Mouse (Mus musculus): ENCODE data around the gene Pitpnm2.

The Pitpnm2 gene

GRCm38 (mm10) chr5:124173012-124173985, 76.3 kb downstream of the Pitpnm2 start:
- no peak for DNase-seq

DNA sequence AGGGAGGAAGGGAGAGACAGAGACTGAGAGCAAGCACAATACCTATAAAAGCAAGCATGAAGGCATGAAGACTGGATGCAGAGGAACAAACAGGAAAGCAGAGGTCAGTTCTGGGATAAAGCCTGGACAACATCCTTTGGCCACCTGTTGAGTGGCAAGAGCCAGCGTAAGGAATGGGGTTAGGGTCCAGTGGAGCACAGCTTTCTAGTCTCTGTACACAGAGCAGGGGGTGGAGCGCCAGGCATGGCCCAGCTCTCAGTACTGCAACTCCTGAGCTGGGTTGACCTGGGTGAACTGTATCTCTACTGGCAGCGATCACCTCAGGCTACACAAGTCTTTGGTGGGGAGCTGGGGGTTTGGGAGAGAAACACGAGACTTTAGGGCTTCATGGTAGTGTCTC, 77.3 kb downstream of the Pitpnm2 start:
- no peak for DNase-seq

GRCm38 (mm10) chr5:124171781-124172180, 77.8 kb downstream of the Pitpnm2 start:
- no peak for DNase-seq

DNA sequence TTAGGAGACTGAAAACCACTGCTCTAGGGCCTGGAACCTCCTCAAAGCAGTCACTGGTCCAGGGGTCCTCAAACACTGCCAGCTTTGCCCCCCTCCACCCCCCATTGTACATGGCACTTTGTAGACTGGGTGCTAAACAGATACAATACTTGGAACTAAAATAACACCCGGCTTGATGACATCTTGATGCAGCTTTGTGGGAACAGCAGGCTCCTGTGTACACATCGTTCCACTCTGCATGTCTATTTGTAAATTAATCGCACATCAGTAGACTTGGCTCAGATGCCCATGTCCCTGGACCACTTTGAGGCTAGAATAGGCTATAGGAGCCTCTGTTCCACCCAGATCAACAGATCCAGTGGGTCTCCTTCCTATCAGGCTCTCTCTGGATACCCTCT, 80.3 kb downstream of the Pitpnm2 start:
- no peak for DNase-seq

DNA sequence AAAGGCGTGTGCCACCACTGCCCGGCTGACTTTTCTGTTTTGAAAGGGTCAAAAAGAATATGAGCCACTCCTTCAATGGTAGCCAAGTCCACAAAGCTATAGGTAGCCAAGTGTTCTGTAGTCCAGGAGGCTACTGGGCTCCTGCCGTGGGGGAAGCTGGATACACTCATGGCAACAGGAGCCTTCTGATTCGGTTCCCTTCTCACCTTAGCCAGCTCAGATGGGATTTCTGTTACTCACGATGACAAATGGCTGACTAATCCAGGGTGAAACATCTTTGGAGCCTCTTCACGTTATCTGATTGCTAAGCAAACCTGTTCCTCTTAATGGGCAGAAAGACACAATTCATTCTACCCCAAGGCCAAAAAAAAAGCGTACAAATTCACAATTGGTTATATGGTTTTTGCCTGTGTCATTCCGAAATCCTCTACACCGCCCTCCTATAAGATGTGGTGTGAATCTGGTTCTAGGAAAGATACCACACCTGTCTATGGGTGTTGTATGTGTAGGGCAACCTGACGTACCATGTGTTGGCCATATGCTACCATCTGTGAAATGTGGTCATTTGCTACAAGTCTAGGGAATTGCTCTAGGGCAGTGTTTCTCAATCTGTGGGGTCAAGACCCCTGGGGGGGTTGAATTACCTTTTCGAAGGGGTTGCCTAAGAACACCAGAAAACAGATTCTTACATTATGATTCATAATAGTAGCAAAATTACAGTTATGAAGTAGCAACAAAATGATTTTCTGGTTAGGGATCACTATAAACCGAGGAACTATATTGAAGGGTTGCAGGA, 80.9 kb downstream of the Pitpnm2 start:
- DNase-seq, result no peak

DNA sequence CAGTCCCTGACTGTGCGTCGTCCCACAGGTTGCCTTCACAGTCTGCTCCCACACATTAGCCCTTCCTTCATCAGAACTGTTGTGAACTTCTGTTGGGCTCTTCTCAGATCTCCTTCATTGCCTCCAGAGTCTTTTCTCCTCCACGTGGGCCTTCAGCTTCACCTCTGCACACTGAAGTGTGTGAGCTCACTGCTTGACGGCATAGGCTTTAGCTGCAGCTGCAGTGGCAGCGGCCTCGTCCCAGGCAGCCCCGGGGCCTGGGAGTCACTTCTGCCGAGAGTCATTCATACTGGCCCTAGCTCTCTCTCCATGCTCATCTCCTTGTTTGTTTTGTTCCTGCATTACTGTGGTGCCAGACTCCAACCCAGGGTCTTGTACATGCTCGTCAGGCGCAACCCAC, 81.9 kb downstream of the Pitpnm2 start:
- no peak for DNase-seq

DNA sequence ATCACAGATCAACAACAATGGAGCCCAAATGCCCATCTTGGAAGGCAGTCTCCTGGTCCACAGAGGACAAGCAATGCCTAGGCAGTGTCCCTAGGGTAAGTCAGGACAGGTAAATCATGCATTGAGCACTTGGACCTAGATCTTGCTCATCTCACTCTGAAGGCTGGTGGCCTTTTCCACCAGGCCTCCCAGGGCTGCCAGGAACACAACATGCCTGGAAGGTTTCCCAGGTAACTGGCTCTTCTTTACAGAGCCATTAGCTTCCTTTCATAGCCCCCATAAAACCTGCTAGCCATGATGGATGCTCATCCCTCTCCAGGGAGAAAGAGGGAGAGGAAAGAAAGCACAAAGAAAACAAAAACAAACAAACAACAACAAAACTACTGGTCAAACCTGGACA, 82.8 kb downstream of the Pitpnm2 start:
- DNase-seq, result no peak

DNA sequence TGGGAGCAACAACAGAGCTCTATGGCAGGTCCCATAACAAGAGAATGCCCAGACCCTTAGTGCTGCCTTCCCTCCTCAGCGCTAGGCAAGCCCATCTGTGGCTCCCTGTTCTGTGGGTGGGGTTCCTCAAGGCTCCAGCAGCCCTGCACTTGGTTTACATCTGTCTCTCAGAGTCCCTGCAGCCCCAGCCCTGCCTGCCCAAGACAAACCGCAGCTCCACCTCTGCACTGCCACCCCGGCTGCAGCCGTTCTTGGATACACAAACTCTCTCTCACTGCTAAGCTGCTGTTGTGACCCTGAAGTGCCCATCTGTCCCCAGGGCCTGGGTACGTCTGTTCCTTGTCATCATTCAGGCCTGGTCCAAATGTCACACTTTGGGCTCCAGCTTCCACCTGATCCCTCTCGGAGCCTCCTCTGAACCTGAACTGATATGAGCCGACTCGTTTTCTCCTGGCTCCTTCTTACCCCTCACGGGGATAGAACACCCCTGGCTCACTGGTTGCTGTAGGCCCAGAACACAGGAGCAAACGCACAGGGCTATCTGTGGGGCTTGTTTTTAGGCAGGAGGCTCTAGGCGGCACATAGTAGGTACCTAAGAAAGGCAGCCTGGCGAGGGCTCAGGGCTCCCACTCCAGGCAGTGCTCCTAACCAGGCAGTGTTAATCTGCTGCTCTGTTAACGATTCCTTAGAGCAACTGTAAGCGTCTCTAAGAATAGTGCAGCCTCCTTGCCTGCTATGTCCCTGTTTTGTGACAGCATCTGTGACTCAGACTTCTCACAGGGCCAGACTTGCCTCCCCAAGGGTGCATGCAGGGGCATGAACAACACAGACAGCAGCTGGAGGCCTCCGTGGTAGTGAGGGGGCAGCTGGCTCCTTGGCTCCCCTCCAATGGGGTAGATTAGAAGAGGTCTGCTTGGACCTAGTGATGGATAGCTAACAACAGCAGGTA, 83.7 kb downstream of the Pitpnm2 start:
- no peak for DNase-seq

- no peak for DNase-seq
Observed at GRCm38 (mm10) chr5:124163445-124163844, 86.1 kb downstream of the Pitpnm2 start.

GRCm38 (mm10) chr5:124162577-124162976, 87.0 kb downstream of the Pitpnm2 start:
- peak; percentile 85 for DNase-seq

GRCm38 (mm10) chr5:124161831-124162230, 87.7 kb downstream of the Pitpnm2 start:
- DNase-seq, result no peak

- DNase-seq, result peak; percentile 27
Observed at GRCm38 (mm10) chr5:124159453-124159852, 90.1 kb downstream of the Pitpnm2 start.

DNA sequence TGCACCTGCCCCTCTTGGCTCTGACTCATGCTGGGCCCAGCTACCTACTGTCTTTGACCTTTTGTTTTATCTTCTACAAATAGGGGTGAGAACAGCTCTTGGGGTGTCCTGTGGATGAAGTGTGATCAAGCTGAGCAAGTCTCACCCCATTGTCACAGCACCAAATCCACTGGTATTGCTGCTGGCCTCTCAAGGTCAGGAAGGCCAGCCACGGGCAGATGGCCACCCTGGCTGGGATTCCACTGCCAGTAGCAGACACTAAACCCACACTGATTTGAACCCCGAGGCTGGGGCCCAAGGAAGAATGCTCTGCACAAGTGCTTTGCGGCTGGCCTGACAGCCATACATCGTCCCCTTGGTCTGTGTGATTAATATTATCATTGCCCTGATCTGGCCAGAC, 91.3 kb downstream of the Pitpnm2 start:
- no peak for DNase-seq

- no peak for DNase-seq
Observed at GRCm38 (mm10) chr5:124155943-124156342, 93.6 kb downstream of the Pitpnm2 start.

DNA sequence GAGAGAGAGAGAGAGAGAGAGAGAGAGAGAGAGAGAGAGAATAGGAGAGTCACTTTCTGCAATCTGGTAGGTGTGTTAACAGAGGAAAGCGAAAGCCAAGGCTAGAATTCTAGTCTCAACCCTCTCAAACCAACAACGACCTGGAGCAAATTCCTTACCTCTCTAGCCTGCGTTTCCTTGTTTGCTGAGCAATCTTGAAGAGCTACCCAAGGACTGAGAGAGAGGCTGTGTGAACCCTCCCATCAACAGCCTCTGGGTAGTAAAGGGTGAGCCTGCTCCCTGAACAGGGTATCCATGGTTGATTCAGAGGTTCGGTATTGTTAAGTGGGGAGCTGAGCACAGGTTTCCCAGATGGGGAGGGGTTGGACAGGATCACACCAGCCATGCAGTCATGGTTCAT, 96.8 kb downstream of the Pitpnm2 start:
- no peak for DNase-seq

DNA sequence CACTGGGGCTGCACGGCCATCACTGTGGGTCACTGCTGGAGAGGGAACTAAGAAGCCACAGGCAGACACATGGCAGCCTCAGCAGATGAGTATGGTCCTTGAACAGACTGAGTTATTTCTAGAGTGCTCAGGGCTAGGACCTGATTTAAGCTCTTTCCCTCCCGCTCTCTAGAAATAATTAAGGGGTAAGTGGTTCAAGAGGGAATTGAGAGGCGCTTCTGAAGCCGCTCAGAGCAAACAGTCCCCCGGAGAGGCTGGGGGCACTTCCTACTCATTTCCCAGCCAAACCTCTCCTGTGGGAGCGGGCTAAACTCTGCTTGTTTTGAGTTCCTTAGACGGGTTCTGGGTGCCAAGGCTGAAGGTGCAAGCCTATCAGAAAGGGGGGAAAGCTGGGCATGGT, 98.7 kb downstream of the Pitpnm2 start:
- DNase-seq, result no peak

- DNase-seq, result no peak
Observed at GRCm38 (mm10) chr5:124149028-124149427, 100.5 kb downstream of the Pitpnm2 start.

DNA sequence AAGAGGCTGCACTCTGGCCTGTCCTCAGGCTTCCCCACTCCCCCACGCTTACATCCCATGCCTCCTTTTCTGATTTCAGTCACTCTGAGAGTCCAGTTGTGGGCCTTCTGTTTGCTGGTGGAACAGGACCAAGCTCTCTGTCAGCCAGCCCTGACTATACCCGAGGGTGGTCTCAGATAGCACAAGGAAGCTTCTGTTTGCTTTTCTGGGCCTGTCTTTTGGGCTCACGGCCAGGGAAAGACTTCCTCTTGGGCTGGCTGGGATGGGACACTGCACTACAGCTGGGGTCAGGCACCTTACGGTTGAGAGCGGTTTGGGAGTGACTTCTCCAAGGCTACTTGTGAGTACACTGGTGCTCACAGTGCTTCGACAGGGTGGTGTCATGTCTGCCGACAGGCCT, 111.5 kb downstream of the Pitpnm2 start:
- DNase-seq, result no peak

GRCm38 (mm10) chr5:124134261-124134660, 115.3 kb downstream of the Pitpnm2 start:
- DNase-seq, result no peak

- no peak for DNase-seq
Observed at GRCm38 (mm10) chr5:124125093-124125492, 124.5 kb downstream of the Pitpnm2 start.

GRCm38 (mm10) chr5:124122357-124122756, 127.2 kb downstream of the Pitpnm2 start:
- no peak for DNase-seq

DNA sequence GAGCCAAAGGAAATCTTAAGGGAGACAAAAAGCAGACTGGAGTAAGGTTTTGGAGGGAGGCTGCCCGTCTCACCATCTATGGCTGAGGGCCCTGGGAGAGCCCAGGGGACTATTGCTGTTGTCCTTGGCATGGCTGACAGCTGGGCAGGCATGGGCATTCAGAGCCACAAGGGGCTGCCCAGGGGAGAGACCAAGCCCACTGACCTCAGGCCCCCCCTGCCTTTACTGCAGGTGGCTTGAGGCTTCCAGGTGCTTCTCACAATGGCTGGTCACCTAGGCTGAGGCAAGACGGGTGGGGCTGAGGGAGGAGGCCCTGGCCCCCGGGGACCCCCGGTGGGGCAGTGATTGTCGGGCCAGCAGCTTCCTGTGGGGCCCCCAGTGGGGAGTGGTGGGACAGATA, 130.4 kb downstream of the Pitpnm2 start:
- DNase-seq, result no peak
